Mouse (Mus musculus) myocyte (in vitro differentiated cells): ENCODE measurements at regions not wholly inside any gene's neighbourhood (a gene's known extent, or its start where the extent isn't known, plus 50 kb on each side); places are given as distances from the start of the nearest gene placed in this dataset.

Source experiments
- CEBPB ChIP-seq: IDR thresholded peaks from 2 replicates; pipeline ENCODE4 v1.6.1; 2011; ENCODE audit warnings: mild to moderate bottlenecking, moderate library complexity; ENCODE audit not compliant: poor library complexity, insufficient read depth, severe bottlenecking
- E2F4 ChIP-seq: IDR thresholded peaks from one replicate; pipeline ENCODE4 v1.6.1; 2011; ENCODE audit warnings: mild to moderate bottlenecking, control low read depth, moderate library complexity; ENCODE audit not compliant: insufficient read depth
- MYOD1 ChIP-seq, 3 experiments: IDR thresholded peaks; one replicate each; pipeline ENCODE4 v1.6.1; 2011; ENCODE audit warnings: control low read depth in 2 of 3, low read depth in 2 of 3, mild to moderate bottlenecking in 2 of 3, moderate library complexity in 1 of 3; ENCODE audit not compliant: insufficient read length in 2 of 3, control insufficient read depth in 1 of 3
- POLR2A ChIP-seq: IDR thresholded peaks from one replicate; pipeline ENCODE4 v1.6.1; 2011; ENCODE audit warnings: low read depth, mild to moderate bottlenecking, control low read depth, moderate library complexity; ENCODE audit not compliant: insufficient read length
- TCF12 ChIP-seq: IDR thresholded peaks from one replicate; pipeline ENCODE4 v1.6.1; 2011; ENCODE audit warnings: mild to moderate bottlenecking, control low read depth; ENCODE audit not compliant: poor library complexity, insufficient read depth, severe bottlenecking

GRCm38 (mm10) chr3:38553470-38554043 is 68.9 kb upstream of the Ankrd50 start:
- TF ChIP-seq TCF12 (no peak), POLR2A (no peak), CEBPB (no peak), MYOD1 (IDR thresholded peaks at IDR 0.05; ENCODE audit: control insufficient read depth in 1 of 3, insufficient read length in 2 of 3, low read depth in 2 of 3) (no peak), E2F4 (no peak)
